Mouse (Mus musculus) spleen, adult 12 weeks (tissue): ENCODE measurements around the gene Col9a3.
A peak's percentile ranks its signal among the peaks of the same experiment; 100 is the strongest.

ENCODE experiments used
- DNase-seq: peaks from one replicate; pipeline ENCODE4 v3.0.0; 2022; ENCODE audit warnings: low spot score

The Col9a3 gene

GRCm38 (mm10) chr2:180641576-180642554, 44.3 kb downstream of the Col9a3 start:
- DNase-seq, result no peak

- DNase-seq, result no peak
Observed at GRCm38 (mm10) chr2:180642555-180643260, 45.1 kb downstream of the Col9a3 start, which contains the start of gene Tcfl5. Gene Tcfl5, minus strand, starts transcription at chr2:180642708.

- no peak for DNase-seq
Observed at GRCm38 (mm10) chr2:180643626-180644025, 46.0 kb downstream of the Col9a3 start.

- DNase-seq, result no peak
Observed at GRCm38 (mm10) chr2:180646841-180647240, 49.3 kb downstream of the Col9a3 start.

GRCm38 (mm10) chr2:180654666-180655065, 57.1 kb downstream of the Col9a3 start:
- no peak for DNase-seq

GRCm38 (mm10) chr2:180655150-180655549, 57.6 kb downstream of the Col9a3 start:
- no peak for DNase-seq

- DNase-seq, result peak; percentile 53
Observed at GRCm38 (mm10) chr2:180657394-180658013, 59.9 kb downstream of the Col9a3 start.

GRCm38 (mm10) chr2:180658381-180658780, 60.8 kb downstream of the Col9a3 start:
- no peak for DNase-seq

GRCm38 (mm10) chr2:180659353-180660150, 62.0 kb downstream of the Col9a3 start:
- DNase-seq, result no peak

- no peak for DNase-seq
Observed at GRCm38 (mm10) chr2:180660521-180660920, 62.9 kb downstream of the Col9a3 start.

- DNase-seq, result no peak
Observed at GRCm38 (mm10) chr2:180662008-180662407, 64.4 kb downstream of the Col9a3 start.
